Mouse (Mus musculus) stomach, postnatal 0 days (tissue): ENCODE data around the gene Ppcs.

Experiments used
- CTCF ChIP-seq: IDR thresholded peaks from 2 replicates; pipeline ENCODE4 v1.5.1; 2016; ENCODE audit warnings: antibody characterized with exemption, low read depth, mild to moderate bottlenecking, moderate library complexity
- EP300 ChIP-seq: optimal IDR thresholded peaks from 2 replicates; pipeline ENCODE3; 2016; ENCODE audit warnings: antibody characterized with exemption

DNA sequence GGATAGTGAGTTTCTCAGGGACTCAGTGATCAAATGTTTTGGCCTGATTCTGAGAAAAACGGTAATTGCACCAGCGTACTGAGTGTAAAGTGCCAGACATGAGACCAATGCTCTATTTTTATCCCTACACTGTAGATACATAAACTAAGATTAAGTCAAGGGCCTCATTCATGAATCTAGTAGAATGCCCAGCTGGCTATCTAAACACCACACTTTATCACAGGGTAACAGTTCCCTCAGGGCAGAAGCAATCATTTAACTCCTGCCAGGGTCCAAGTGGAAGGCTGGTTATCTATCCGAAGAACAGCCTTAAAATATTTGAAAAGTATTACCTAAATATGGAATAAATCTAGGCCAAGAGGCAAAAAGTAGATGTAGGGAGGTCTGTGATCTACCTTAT lies 4.3 kb downstream of the Ppcs start:
- TF ChIP-seq CTCF: no peak
- TF ChIP-seq EP300: no peak
